Mouse (Mus musculus): ENCODE data around the gene Ncbp1. TPM values are rescaled to one million over a fixed set of nuclear protein-coding genes. Genes with fewer than 3 reads are reported as not detected.
"Not testable (repeated sequence)": the region's sequence is repeated elsewhere in the genome, so short reads cannot be mapped to it uniquely, and the experiment has no call there.

Gene Ncbp1
- polyA plus RNA-seq, 1 experiment from 2014 or later: 90.6 TPM

GRCm38 (mm10) chr4:46171761-46172160 lies 33.3 kb downstream of the Ncbp1 start:
- no peak overlapping the region for H3K27ac ChIP-seq (ENCODE audit: low read length)
- H3K4me3 ChIP-seq (ENCODE audit: low read length): no peak overlapping the region
- no peak for ATAC-seq (ENCODE audit: low FRiP score, low TSS enrichment)
- peaks cover 80% of the 10 kb centered on the region for H3K36me3 ChIP-seq (ENCODE audit: insufficient read depth, low read length)
- H3K27me3 ChIP-seq (ENCODE audit: insufficient read depth, low read length): no peaks in the 10 kb centered on the region
- H3K4me1 ChIP-seq (ENCODE audit: insufficient read depth, low read length): no peaks in the 10 kb centered on the region
- no peaks in the 10 kb centered on the region for H3K9me3 ChIP-seq (ENCODE audit: low read length)
- WGBS: 56% methylated on average over 7 of the region's 7 CpGs
- H3K9ac ChIP-seq (replicated peaks; ENCODE audit: low read length): no peak overlapping the region
- H3K4me2 ChIP-seq (replicated peaks; ENCODE audit: low read depth, low read length): no peak overlapping the region

GRCm38 (mm10) chr4:46176313-46176712 lies 37.9 kb downstream of the Ncbp1 start:
- WGBS: 79% methylated on average over 4 of the region's 4 CpGs
- Histone ChIP-seq H3K4me1 (ENCODE audit: insufficient read depth, low read length) (no peaks in the 10 kb centered on the region), H3K27me3 (ENCODE audit: insufficient read depth, low read length) (no peaks in the 10 kb centered on the region), H3K9me3 (ENCODE audit: low read length) (no peaks in the 10 kb centered on the region), H3K4me2 (replicated peaks; ENCODE audit: low read depth, low read length) (no peak overlapping the region), H3K9ac (replicated peaks; ENCODE audit: low read length) (no peak overlapping the region), H3K4me3 (ENCODE audit: low read length) (no peak overlapping the region), H3K36me3 (ENCODE audit: insufficient read depth, low read length) (peaks cover 68% of the 10 kb centered on the region), H3K27ac (ENCODE audit: low read length) (no peak overlapping the region)
- ATAC-seq (ENCODE audit: low FRiP score, low TSS enrichment): no peak

GRCm38 (mm10) chr4:46177018-46177417 lies 38.6 kb downstream of the Ncbp1 start:
- Histone ChIP-seq H3K4me3 (ENCODE audit: low read length) (no peak overlapping the region), H3K27me3 (ENCODE audit: insufficient read depth, low read length) (no peaks in the 10 kb centered on the region), H3K36me3 (ENCODE audit: insufficient read depth, low read length) (peaks cover 67% of the 10 kb centered on the region), H3K4me1 (ENCODE audit: insufficient read depth, low read length) (no peaks in the 10 kb centered on the region), H3K9me3 (ENCODE audit: low read length) (no peaks in the 10 kb centered on the region), H3K9ac (replicated peaks; ENCODE audit: low read length) (no peak overlapping the region), H3K4me2 (replicated peaks; ENCODE audit: low read depth, low read length) (no peak overlapping the region), H3K27ac (ENCODE audit: low read length) (no peak overlapping the region)
- WGBS: 71% methylated on average over 5 of the region's 5 CpGs
- no peak for ATAC-seq (ENCODE audit: low FRiP score, low TSS enrichment)

- H3K9me3 ChIP-seq (ENCODE audit: low read length): no peaks in the 10 kb centered on the region
- no peak overlapping the region for H3K4me3 ChIP-seq (ENCODE audit: low read length)
- no peak for ATAC-seq (ENCODE audit: low FRiP score, low TSS enrichment)
- 83% methylated on average over 7 of the region's 7 CpGs for WGBS
- H3K27ac ChIP-seq (ENCODE audit: low read length): no peak overlapping the region
- no peaks in the 10 kb centered on the region for H3K27me3 ChIP-seq (ENCODE audit: insufficient read depth, low read length)
- H3K36me3 ChIP-seq (ENCODE audit: insufficient read depth, low read length): peaks cover 69% of the 10 kb centered on the region
- no peaks in the 10 kb centered on the region for H3K4me1 ChIP-seq (ENCODE audit: insufficient read depth, low read length)
- H3K9ac ChIP-seq (replicated peaks; ENCODE audit: low read length): no peak overlapping the region
- no peak overlapping the region for H3K4me2 ChIP-seq (replicated peaks; ENCODE audit: low read depth, low read length)
These were observed 39.1 kb downstream of the Ncbp1 start for GRCm38 (mm10) chr4:46177496-46177895.

GRCm38 (mm10) chr4:46181168-46181567 lies 42.8 kb downstream of the Ncbp1 start:
- H3K4me1 ChIP-seq (ENCODE audit: insufficient read depth, low read length): no peaks in the 10 kb centered on the region
- no peak overlapping the region for H3K27ac ChIP-seq (ENCODE audit: low read length)
- H3K4me3 ChIP-seq (ENCODE audit: low read length): no peak overlapping the region
- no peaks in the 10 kb centered on the region for H3K27me3 ChIP-seq (ENCODE audit: insufficient read depth, low read length)
- no peaks in the 10 kb centered on the region for H3K9me3 ChIP-seq (ENCODE audit: low read length)
- 35% methylated on average over 6 of the region's 6 CpGs for WGBS
- peaks cover 58% of the 10 kb centered on the region for H3K36me3 ChIP-seq (ENCODE audit: insufficient read depth, low read length)
- ATAC-seq (ENCODE audit: low FRiP score, low TSS enrichment): no peak
- no peak overlapping the region for H3K9ac ChIP-seq (replicated peaks; ENCODE audit: low read length)
- no peak overlapping the region for H3K4me2 ChIP-seq (replicated peaks; ENCODE audit: low read depth, low read length)

GRCm38 (mm10) chr4:46182181-46182580 lies 43.8 kb downstream of the Ncbp1 start:
- peaks cover 59% of the 10 kb centered on the region for H3K36me3 ChIP-seq (ENCODE audit: insufficient read depth, low read length)
- no peaks in the 10 kb centered on the region for H3K4me1 ChIP-seq (ENCODE audit: insufficient read depth, low read length)
- ATAC-seq (ENCODE audit: low FRiP score, low TSS enrichment): no peak
- 74% methylated on average over 7 of the region's 7 CpGs for WGBS
- no peak overlapping the region for H3K4me2 ChIP-seq (replicated peaks; ENCODE audit: low read depth, low read length)
- no peak overlapping the region for H3K9ac ChIP-seq (replicated peaks; ENCODE audit: low read length)
- H3K27ac ChIP-seq (ENCODE audit: low read length): no peak overlapping the region
- H3K9me3 ChIP-seq (ENCODE audit: low read length): no peaks in the 10 kb centered on the region
- no peaks in the 10 kb centered on the region for H3K27me3 ChIP-seq (ENCODE audit: insufficient read depth, low read length)
- no peak overlapping the region for H3K4me3 ChIP-seq (ENCODE audit: low read length)

GRCm38 (mm10) chr4:46185423-46185822 lies 47.0 kb downstream of the Ncbp1 start:
- Histone ChIP-seq H3K9ac (replicated peaks; ENCODE audit: low read length) (no peak overlapping the region), H3K36me3 (ENCODE audit: insufficient read depth, low read length) (peaks cover 56% of the 10 kb centered on the region), H3K27ac (ENCODE audit: low read length) (no peak overlapping the region), H3K4me3 (ENCODE audit: low read length) (no peak overlapping the region), H3K4me2 (replicated peaks; ENCODE audit: low read depth, low read length) (no peak overlapping the region), H3K27me3 (ENCODE audit: insufficient read depth, low read length) (no peaks in the 10 kb centered on the region), H3K4me1 (ENCODE audit: insufficient read depth, low read length) (peaks cover 5% of the 10 kb centered on the region; the same call in 1 of the 2 replicates), H3K9me3 (ENCODE audit: low read length) (no peaks in the 10 kb centered on the region)
- no peak for ATAC-seq (ENCODE audit: low FRiP score, low TSS enrichment)
- 52% methylated on average over 8 of the region's 8 CpGs for WGBS

GRCm38 (mm10) chr4:46185890-46186289 lies 47.5 kb downstream of the Ncbp1 start:
- H3K27me3 ChIP-seq (ENCODE audit: insufficient read depth, low read length): no peaks in the 10 kb centered on the region
- H3K9ac ChIP-seq (replicated peaks; ENCODE audit: low read length): no peak overlapping the region
- H3K4me2 ChIP-seq (replicated peaks; ENCODE audit: low read depth, low read length): no peak overlapping the region
- no peak overlapping the region for H3K27ac ChIP-seq (ENCODE audit: low read length)
- H3K4me1 ChIP-seq (ENCODE audit: insufficient read depth, low read length): peaks cover 5% of the 10 kb centered on the region; the same call in 1 of the 2 replicates
- ATAC-seq (ENCODE audit: low FRiP score, low TSS enrichment): no peak
- 83% methylated on average over 9 of the region's 9 CpGs for WGBS
- peaks cover 59% of the 10 kb centered on the region for H3K36me3 ChIP-seq (ENCODE audit: insufficient read depth, low read length)
- H3K4me3 ChIP-seq (ENCODE audit: low read length): no peak overlapping the region
- H3K9me3 ChIP-seq (ENCODE audit: low read length): no peaks in the 10 kb centered on the region

- H3K36me3 ChIP-seq (ENCODE audit: insufficient read depth, low read length): peaks cover 59% of the 10 kb centered on the region
- no peak overlapping the region for H3K4me2 ChIP-seq (replicated peaks; ENCODE audit: low read depth, low read length)
These were observed 48.1 kb downstream of the Ncbp1 start for GRCm38 (mm10) chr4:46186466-46186865.

GRCm38 (mm10) chr4:46192011-46192410 lies 53.6 kb downstream of the Ncbp1 start:
- H3K4me1 ChIP-seq (ENCODE audit: insufficient read depth, low read length): peaks cover 19% of the 10 kb centered on the region
- not testable (repeated sequence) for H3K27me3 ChIP-seq (ENCODE audit: insufficient read depth, low read length); H3K4me3 ChIP-seq (ENCODE audit: low read length); H3K9ac ChIP-seq (replicated peaks; ENCODE audit: low read length); H3K27ac ChIP-seq (ENCODE audit: low read length); H3K9me3 ChIP-seq (ENCODE audit: low read length); H3K4me2 ChIP-seq (replicated peaks; ENCODE audit: low read depth, low read length); ATAC-seq (ENCODE audit: low FRiP score, low TSS enrichment)
- peaks cover 27% of the 10 kb centered on the region for H3K36me3 ChIP-seq (ENCODE audit: insufficient read depth, low read length)

More at GRCm38 (mm10) chr4:46186466-46186865, 48.1 kb downstream of the Ncbp1 start:
- Histone ChIP-seq H3K27me3 (ENCODE audit: insufficient read depth, low read length) (no peaks in the 10 kb centered on the region), H3K4me3 (ENCODE audit: low read length) (no peak overlapping the region), H3K9me3 (ENCODE audit: low read length) (no peaks in the 10 kb centered on the region), H3K4me1 (ENCODE audit: insufficient read depth, low read length) (peaks cover 5% of the 10 kb centered on the region; the same call in 1 of the 2 replicates), H3K9ac (replicated peaks; ENCODE audit: low read length) (no peak overlapping the region), H3K27ac (ENCODE audit: low read length) (no peak overlapping the region)
- ATAC-seq (ENCODE audit: low FRiP score, low TSS enrichment): no peak
- 78% methylated on average over 3 of the region's 3 CpGs for WGBS

Data from kidney, embryonic 16.5 days (tissue).